Mouse (Mus musculus) limb, embryonic 13.5 days (tissue): ENCODE measurements around the gene Arhgap23. TPM values are rescaled to one million over a fixed set of nuclear protein-coding genes. Genes with fewer than 3 reads are reported as not detected.

Experiments used
- ATAC-seq: fragments of 200-750 bp; cut with Nextera tagmentation; 2 replicates; pipeline ENCODE4 v1.8.0; 2017; ENCODE audit warnings: low read depth, moderate number of reproducible peaks, moderate TSS enrichment; ENCODE audit not compliant: low FRiP score
- H3K27ac ChIP-seq: fragments of 300-500 bp; sonication (generic); 2 replicates; pipeline ENCODE4 v1.5.1; 2015; ENCODE audit warnings: inconsistent platforms, mild to moderate bottlenecking, moderate library complexity
- H3K27me3 ChIP-seq: fragments of 300-500 bp; sonication (generic); 2 replicates; pipeline ENCODE4 v1.6.1; 2015; ENCODE audit warnings: mild to moderate bottlenecking, inconsistent platforms
- H3K36me3 ChIP-seq: fragments of 300-500 bp; sonication (generic); 2 replicates; pipeline ENCODE4 v1.6.1; 2015; ENCODE audit warnings: inconsistent platforms, mild to moderate bottlenecking, moderate library complexity
- H3K4me1 ChIP-seq: fragments of 300-500 bp; sonication (generic); 2 replicates; pipeline ENCODE4 v1.6.1; 2015; ENCODE audit warnings: inconsistent platforms
- H3K4me2 ChIP-seq: fragments of 300-500 bp; sonication (generic); replicated peaks from 2 replicates; pipeline ENCODE4 v1.6.1; 2015; ENCODE audit warnings: inconsistent platforms, mild to moderate bottlenecking, moderate library complexity
- H3K4me3 ChIP-seq: fragments of 300-500 bp; sonication (generic); 2 replicates; pipeline ENCODE4 v1.5.1; 2015; ENCODE audit warnings: moderate library complexity, mild to moderate bottlenecking, inconsistent platforms
- H3K9ac ChIP-seq: fragments of 300-500 bp; sonication (generic); 2 replicates; pipeline ENCODE4 v1.6.1; 2015; ENCODE audit warnings: mild to moderate bottlenecking, inconsistent platforms
- H3K9me3 ChIP-seq: fragments of 300-500 bp; sonication (generic); 2 replicates; pipeline ENCODE4 v1.6.1; 2016; ENCODE audit warnings: inconsistent platforms
- WGBS: fragments of 180-500 bp; shearing (Covaris S2); methylation state at CpG from one replicate; pipeline ENCODE4 v1.1.7; 2015; 5-methylcytosine and 5-hydroxymethylcytosine counted together
- polyA plus RNA-seq: library from polyadenylated mRNA; unstranded; fragments of >200 nt; fragmentation: Nextera tagmentation; extraction: Ambion mirVana; gene quantifications from 2 replicates; pipeline ENCODE4 v1.2.1, GENCODE M21; 2015

Gene Arhgap23
- polyA plus RNA-seq, 1 experiment from 2014 or later: 7.2 TPM

GRCm38 (mm10) chr11:97476334-97477095, 61.2 kb downstream of the Arhgap23 start:
- H3K9ac ChIP-seq: no peak overlapping the region
- H3K27me3 ChIP-seq: no peaks in the 10 kb centered on the region
- no peak overlapping the region for H3K4me3 ChIP-seq
- 0 out of 2 replicates have a peak, but pooled peaks have one; percentile 40 for ATAC-seq
- H3K36me3 ChIP-seq: peaks cover 98% of the 10 kb centered on the region
- H3K4me2 ChIP-seq: no peak overlapping the region
- H3K4me1 ChIP-seq: peaks cover under 1% of the 10 kb centered on the region; the same call in 1 of the 2 replicates
- no peaks in the 10 kb centered on the region for H3K9me3 ChIP-seq
- H3K27ac ChIP-seq: no peak overlapping the region
- WGBS: 62% methylated on average over 8 of the region's 8 CpGs

GRCm38 (mm10) chr11:97477431-97477830, 62.1 kb downstream of the Arhgap23 start:
- Histone ChIP-seq H3K27ac (no peak overlapping the region), H3K4me1 (peaks cover 10% of the 10 kb centered on the region; the same call in 1 of the 2 replicates), H3K9me3 (no peaks in the 10 kb centered on the region), H3K4me2 (no peak overlapping the region), H3K9ac (no peak overlapping the region), H3K27me3 (no peaks in the 10 kb centered on the region), H3K36me3 (peaks cover 99% of the 10 kb centered on the region), H3K4me3 (no peak overlapping the region)
- no peak for ATAC-seq
- 91% methylated on average over 7 of the region's 7 CpGs for WGBS

- Histone ChIP-seq H3K27ac (no peak overlapping the region), H3K9ac (no peak overlapping the region), H3K4me3 (no peak overlapping the region), H3K4me1 (peaks cover 10% of the 10 kb centered on the region; the same call in 1 of the 2 replicates), H3K36me3 (peaks cover 97% of the 10 kb centered on the region), H3K9me3 (no peaks in the 10 kb centered on the region), H3K4me2 (no peak overlapping the region), H3K27me3 (no peaks in the 10 kb centered on the region)
- no peak for ATAC-seq
- 90% methylated on average over 6 of the region's 6 CpGs for WGBS
Measured at GRCm38 (mm10) chr11:97478345-97478744, 63.0 kb downstream of the Arhgap23 start.

GRCm38 (mm10) chr11:97479085-97479484, 63.8 kb downstream of the Arhgap23 start:
- WGBS: 91% methylated on average over 10 of the region's 10 CpGs
- H3K27ac ChIP-seq: no peak overlapping the region

GRCm38 (mm10) chr11:97479824-97480223, 64.5 kb downstream of the Arhgap23 start:
- Histone ChIP-seq H3K4me3 (no peak overlapping the region), H3K36me3 (peaks cover 94% of the 10 kb centered on the region), H3K4me1 (peaks cover 10% of the 10 kb centered on the region; the same call in 1 of the 2 replicates), H3K9me3 (no peaks in the 10 kb centered on the region), H3K4me2 (no peak overlapping the region), H3K27me3 (no peaks in the 10 kb centered on the region), H3K27ac (no peak overlapping the region), H3K9ac (no peak overlapping the region)
- 90% methylated on average over 8 of the region's 8 CpGs for WGBS
- ATAC-seq: no peak

More at GRCm38 (mm10) chr11:97479085-97479484, 63.8 kb downstream of the Arhgap23 start:
- ATAC-seq: no peak
- H3K4me1 ChIP-seq: peaks cover 10% of the 10 kb centered on the region; the same call in 1 of the 2 replicates
- H3K9me3 ChIP-seq: no peaks in the 10 kb centered on the region
- no peaks in the 10 kb centered on the region for H3K27me3 ChIP-seq
- H3K4me3 ChIP-seq: no peak overlapping the region
- H3K4me2 ChIP-seq: no peak overlapping the region
- no peak overlapping the region for H3K9ac ChIP-seq
- peaks cover 93% of the 10 kb centered on the region for H3K36me3 ChIP-seq

GRCm38 (mm10) chr11:97485661-97486060, 70.3 kb downstream of the Arhgap23 start:
- no peak overlapping the region for H3K27ac ChIP-seq
- peaks cover 80% of the 10 kb centered on the region for H3K36me3 ChIP-seq
- 80% methylated on average over 8 of the region's 8 CpGs for WGBS
- H3K9me3 ChIP-seq: no peaks in the 10 kb centered on the region
- peaks cover 15% of the 10 kb centered on the region; the same call in 1 of the 2 replicates for H3K4me1 ChIP-seq
- no peak overlapping the region for H3K4me2 ChIP-seq
- no peak overlapping the region for H3K9ac ChIP-seq
- no peak overlapping the region for H3K4me3 ChIP-seq
- ATAC-seq: no peak
- H3K27me3 ChIP-seq: no peaks in the 10 kb centered on the region

GRCm38 (mm10) chr11:97487656-97488055, 72.3 kb downstream of the Arhgap23 start:
- 72% methylated on average over 3 of the region's 3 CpGs for WGBS

GRCm38 (mm10) chr11:97489589-97490324, 74.4 kb downstream of the Arhgap23 start:
- Histone ChIP-seq H3K27me3 (no peaks in the 10 kb centered on the region), H3K4me1 (0 out of 2 replicates have a peak, but pooled peaks cover 4% of the 10 kb centered on the region), H3K27ac (no peak overlapping the region), H3K36me3 (peaks cover 83% of the 10 kb centered on the region), H3K9me3 (no peaks in the 10 kb centered on the region), H3K4me2 (no peak overlapping the region), H3K9ac (no peak overlapping the region), H3K4me3 (no peak overlapping the region)
- peak; percentile 67 for ATAC-seq
- 33% methylated on average over 16 of the region's 16 CpGs for whole genome bisulfite sequencing

More at GRCm38 (mm10) chr11:97487656-97488055, 72.3 kb downstream of the Arhgap23 start:
- no peak overlapping the region for H3K4me3 ChIP-seq
- H3K27ac ChIP-seq: no peak overlapping the region
- H3K36me3 ChIP-seq: peaks cover 80% of the 10 kb centered on the region
- no peak overlapping the region for H3K4me2 ChIP-seq
- H3K27me3 ChIP-seq: no peaks in the 10 kb centered on the region
- 0 out of 2 replicates have a peak, but pooled peaks cover 4% of the 10 kb centered on the region for H3K4me1 ChIP-seq
- H3K9ac ChIP-seq: no peak overlapping the region; the same call in 1 of the 2 replicates
- no peak for ATAC-seq
- H3K9me3 ChIP-seq: no peaks in the 10 kb centered on the region

GRCm38 (mm10) chr11:97491640-97492039, 76.3 kb downstream of the Arhgap23 start:
- no peak overlapping the region for H3K4me3 ChIP-seq
- no peak overlapping the region for H3K4me2 ChIP-seq
- no peaks in the 10 kb centered on the region for H3K9me3 ChIP-seq
- ATAC-seq: no peak
- H3K27ac ChIP-seq: no peak overlapping the region
- WGBS: 71% methylated on average over 10 of the region's 10 CpGs
- 0 out of 2 replicates have a peak, but pooled peaks cover 4% of the 10 kb centered on the region for H3K4me1 ChIP-seq
- H3K36me3 ChIP-seq: peaks cover 74% of the 10 kb centered on the region
- peak overlapping the region; percentile 13; the same call in 1 of the 2 replicates for H3K9ac ChIP-seq
- peaks cover 3% of the 10 kb centered on the region; the same call in 1 of the 2 replicates for H3K27me3 ChIP-seq

- Histone ChIP-seq H3K4me1 (0 out of 2 replicates have a peak, but pooled peaks cover 4% of the 10 kb centered on the region), H3K9me3 (0 out of 2 replicates have a peak, but pooled peaks cover 4% of the 10 kb centered on the region), H3K27me3 (peaks cover 14% of the 10 kb centered on the region), H3K9ac (no peak overlapping the region), H3K4me3 (no peak overlapping the region), H3K36me3 (peaks cover 75% of the 10 kb centered on the region), H3K27ac (no peak overlapping the region), H3K4me2 (no peak overlapping the region)
- ATAC-seq: no peak
- 89% methylated on average over 3 of the region's 3 CpGs for WGBS
Measured at GRCm38 (mm10) chr11:97492836-97493235, 77.5 kb downstream of the Arhgap23 start.

GRCm38 (mm10) chr11:97497543-97497942, 82.2 kb downstream of the Arhgap23 start:
- H3K36me3 ChIP-seq: peaks cover 66% of the 10 kb centered on the region
- ATAC-seq: no peak
- no peak overlapping the region for H3K27ac ChIP-seq
- 0 out of 2 replicates have a peak, but pooled peaks cover 4% of the 10 kb centered on the region for H3K9me3 ChIP-seq
- no peak overlapping the region for H3K4me2 ChIP-seq
- H3K4me1 ChIP-seq: peaks cover 24% of the 10 kb centered on the region
- H3K27me3 ChIP-seq: peaks cover 61% of the 10 kb centered on the region
- H3K9ac ChIP-seq: no peak overlapping the region
- no peak overlapping the region for H3K4me3 ChIP-seq
- WGBS: 77% methylated on average over 4 of the region's 4 CpGs
